Mouse (Mus musculus) cerebellum, adult 9-11 months (tissue): ENCODE measurements at regions not wholly inside any gene's neighbourhood (a gene's known extent, or its start where the extent isn't known, plus 50 kb on each side); places are given as distances from the start of the nearest gene placed in this dataset.

Experiments used
- DNase-seq: peaks from one replicate; pipeline ENCODE4 v3.0.0; 2022

DNA sequence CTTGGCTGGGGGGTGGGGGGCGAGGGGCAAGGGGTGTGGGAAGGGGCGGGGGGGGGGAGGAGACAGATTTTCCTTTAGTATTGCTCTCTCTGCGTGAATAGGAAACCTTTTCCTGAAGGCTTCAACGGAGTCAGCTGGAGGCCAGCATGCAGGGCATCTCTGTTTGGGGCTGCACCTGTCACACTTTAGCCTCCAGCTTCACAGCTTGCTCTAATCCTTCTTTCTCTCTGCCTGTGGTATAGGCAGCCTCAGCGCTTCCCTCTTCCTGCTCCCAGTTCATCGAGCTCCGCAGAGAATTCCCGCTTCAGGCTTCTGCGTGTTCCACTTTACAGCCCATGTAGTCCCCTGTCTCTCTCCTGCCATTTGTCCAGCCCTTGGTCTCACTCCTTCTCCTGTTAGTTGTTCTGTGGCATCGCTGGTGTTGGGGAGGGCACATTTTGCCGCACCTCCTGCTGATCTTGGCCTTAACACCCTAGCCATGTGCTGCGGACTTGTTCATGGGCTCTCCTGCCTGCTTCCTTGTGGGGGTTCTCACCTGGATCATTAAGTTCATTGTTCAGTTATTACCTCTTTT, 51.7 kb upstream of the Jph4 start:
- DNase-seq = peak; percentile 92

DNA sequence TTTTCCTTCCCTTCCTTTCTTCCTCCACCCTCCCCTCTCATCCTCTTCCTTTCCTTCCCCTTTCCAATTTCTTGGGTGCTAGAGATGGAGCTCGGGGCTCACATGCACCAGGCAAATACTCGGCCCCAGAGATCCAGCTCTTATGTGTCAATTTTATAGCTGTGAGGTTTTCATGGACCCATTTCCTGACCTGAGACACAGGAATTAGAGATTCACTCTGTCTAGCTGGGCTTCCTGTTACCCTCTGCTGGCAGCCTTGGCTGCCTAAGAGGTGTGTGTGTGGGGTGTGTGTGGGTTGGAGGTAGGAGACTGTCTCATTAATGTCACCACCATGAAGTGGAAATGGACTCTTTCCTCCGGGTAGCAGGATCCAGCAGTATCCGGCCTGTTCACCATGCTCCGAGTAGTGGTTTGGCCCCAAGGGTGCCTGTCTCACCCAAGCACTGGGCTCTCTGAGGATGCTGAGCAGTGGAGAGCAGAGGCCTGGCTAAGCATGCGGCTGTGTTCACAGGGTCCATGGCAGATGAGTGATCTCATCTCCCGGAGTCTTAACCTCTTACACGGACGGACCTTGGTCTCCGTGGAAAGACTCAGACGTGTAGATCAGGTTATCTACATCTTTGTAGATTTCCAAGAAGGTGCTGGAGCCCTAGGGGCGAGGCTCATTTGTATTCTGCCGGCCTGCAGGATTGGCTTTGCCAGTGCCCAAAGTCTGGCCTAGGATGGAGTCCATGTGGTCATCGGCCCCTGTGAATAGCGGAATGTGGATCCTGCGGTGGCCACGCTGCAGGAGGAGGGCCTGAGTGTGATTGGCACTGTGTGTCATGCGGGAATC, 52.5 kb upstream of the Jph4 start:
- DNase-seq = peak; percentile 55

DNA sequence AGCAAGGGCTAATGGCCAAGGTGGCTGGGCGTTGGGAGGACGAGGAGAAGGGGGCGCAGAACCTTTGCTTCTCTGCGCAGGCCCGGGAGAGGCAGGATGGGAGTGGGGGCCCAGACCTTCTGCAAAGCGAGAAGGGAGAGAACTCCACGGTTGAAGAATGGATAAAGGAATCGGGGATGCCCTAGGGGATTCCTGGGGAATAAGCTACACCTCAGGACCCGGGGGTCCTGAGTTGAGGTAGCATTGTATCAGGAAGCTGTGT, 52.0 kb upstream of the Dhrs2 start:
- peak; percentile 52 for DNase-seq

DNA sequence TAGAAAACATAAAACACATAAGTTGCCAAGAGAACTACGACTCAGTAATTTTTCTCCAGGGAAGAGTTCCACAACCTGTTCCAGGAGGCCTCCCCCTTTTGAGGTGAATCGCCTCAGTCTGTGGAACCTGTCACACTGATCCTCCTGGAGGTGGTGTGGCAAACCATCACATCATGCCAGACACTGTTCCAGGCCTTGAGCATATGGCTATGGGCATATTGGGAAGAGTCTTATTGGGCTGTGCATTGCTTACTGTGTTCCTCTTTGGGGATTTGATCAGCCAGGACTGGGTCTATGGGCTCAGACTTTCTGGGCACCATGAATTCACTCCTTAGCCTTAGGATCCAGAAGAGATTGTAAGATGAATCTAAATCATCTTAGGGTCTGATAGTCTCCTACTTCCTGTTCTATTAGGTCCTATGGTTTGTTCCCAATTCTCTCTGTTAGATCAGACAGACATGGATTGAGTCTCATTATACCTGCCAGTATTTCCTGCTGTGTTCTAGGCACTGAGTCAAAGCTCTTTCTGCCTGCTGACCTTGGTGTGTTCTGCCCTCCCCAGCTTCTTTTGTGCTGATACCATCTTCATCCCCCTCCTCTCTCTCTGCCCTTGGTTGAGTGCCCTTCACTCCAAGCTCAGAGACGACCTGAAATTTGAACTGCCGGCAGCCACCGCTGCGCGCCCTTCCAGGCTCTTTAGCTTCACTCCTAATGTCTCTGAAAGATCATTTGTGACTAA, 50.3 kb upstream of the Dhrs2 start:
- DNase-seq = peak; percentile 83
